Mouse (Mus musculus): ENCODE measurements around the gene Dand5. TPM values are rescaled to one million over a fixed set of nuclear protein-coding genes. Genes with fewer than 3 reads are reported as not detected.

The Dand5 gene
- polyA plus RNA-seq, 1 experiment = 2.2 TPM

- no peaks in the 10 kb centered on the region for H3K4me1 ChIP-seq (ENCODE audit: control insufficient read depth, insufficient read depth, low read length)
- 96% methylated on average over 8 of the region's 8 CpGs for WGBS
- no peak overlapping the region for H3K27ac ChIP-seq (ENCODE audit: control insufficient read depth, insufficient read depth, low read depth, low read length, poor library complexity)
- TF ChIP-seq POLR2A (IDR thresholded peaks at IDR 0.05; ENCODE audit: borderline replicate concordance, control insufficient read depth, low read depth, low read length) = no peak
- no peak for TF ChIP-seq CTCF (IDR thresholded peaks at IDR 0.05; ENCODE audit: control insufficient read depth, insufficient read depth, low read length)
- H3K4me3 ChIP-seq (replicated peaks; ENCODE audit: control insufficient read depth, low read depth, low read length) = no peak overlapping the region
Measured at GRCm38 (mm10) chr8:84769324-84769723, 53.3 kb downstream of the Dand5 start.

GRCm38 (mm10) chr8:84768343-84769095 lies 54.1 kb downstream of the Dand5 start:
- Histone ChIP-seq H3K27ac (ENCODE audit: control insufficient read depth, insufficient read depth, low read depth, low read length, poor library complexity) (no peak overlapping the region), H3K4me1 (ENCODE audit: control insufficient read depth, insufficient read depth, low read length) (no peaks in the 10 kb centered on the region), H3K4me3 (replicated peaks; ENCODE audit: control insufficient read depth, low read depth, low read length) (no peak overlapping the region)
- TF ChIP-seq POLR2A (IDR thresholded peaks at IDR 0.05; ENCODE audit: borderline replicate concordance, control insufficient read depth, low read depth, low read length) = no peak
- TF ChIP-seq CTCF (IDR thresholded peaks at IDR 0.05; ENCODE audit: control insufficient read depth, insufficient read depth, low read length) = no peak
- WGBS = 86% methylated on average over 14 of the region's 14 CpGs

- WGBS = 77% methylated on average over 10 of the region's 10 CpGs
- no peak overlapping the region for H3K27ac ChIP-seq (ENCODE audit: control insufficient read depth, insufficient read depth, low read depth, low read length, poor library complexity)
- TF ChIP-seq POLR2A (IDR thresholded peaks at IDR 0.05; ENCODE audit: borderline replicate concordance, control insufficient read depth, low read depth, low read length) (no peak), CTCF (IDR thresholded peaks at IDR 0.05; ENCODE audit: control insufficient read depth, insufficient read depth, low read length) (no peak)
Measured at GRCm38 (mm10) chr8:84767221-84767620, 55.4 kb downstream of the Dand5 start.

GRCm38 (mm10) chr8:84766422-84766821 lies 56.2 kb downstream of the Dand5 start:
- WGBS = 93% methylated on average over 9 of the region's 9 CpGs
- no peak overlapping the region for H3K4me3 ChIP-seq (replicated peaks; ENCODE audit: control insufficient read depth, low read depth, low read length)
- H3K27ac ChIP-seq (ENCODE audit: control insufficient read depth, insufficient read depth, low read depth, low read length, poor library complexity) = no peak overlapping the region
- no peaks in the 10 kb centered on the region for H3K4me1 ChIP-seq (ENCODE audit: control insufficient read depth, insufficient read depth, low read length)
- TF ChIP-seq CTCF (IDR thresholded peaks at IDR 0.05; ENCODE audit: control insufficient read depth, insufficient read depth, low read length) = no peak
- no peak for TF ChIP-seq POLR2A (IDR thresholded peaks at IDR 0.05; ENCODE audit: borderline replicate concordance, control insufficient read depth, low read depth, low read length)

More at GRCm38 (mm10) chr8:84767221-84767620, 55.4 kb downstream of the Dand5 start:
- no peak overlapping the region for H3K4me3 ChIP-seq (replicated peaks; ENCODE audit: control insufficient read depth, low read depth, low read length)
- H3K4me1 ChIP-seq (ENCODE audit: control insufficient read depth, insufficient read depth, low read length) = no peaks in the 10 kb centered on the region

GRCm38 (mm10) chr8:84765629-84766028 lies 57.0 kb downstream of the Dand5 start:
- Histone ChIP-seq H3K4me3 (replicated peaks; ENCODE audit: control insufficient read depth, low read depth, low read length) (no peak overlapping the region), H3K27ac (ENCODE audit: control insufficient read depth, insufficient read depth, low read depth, low read length, poor library complexity) (no peak overlapping the region), H3K4me1 (ENCODE audit: control insufficient read depth, insufficient read depth, low read length) (no peaks in the 10 kb centered on the region)
- 88% methylated on average over 10 of the region's 10 CpGs for WGBS
- TF ChIP-seq POLR2A (IDR thresholded peaks at IDR 0.05; ENCODE audit: borderline replicate concordance, control insufficient read depth, low read depth, low read length) = no peak
- no peak for TF ChIP-seq CTCF (IDR thresholded peaks at IDR 0.05; ENCODE audit: control insufficient read depth, insufficient read depth, low read length)

Other genes with a start within 250 kb of the Dand5 start
- gene Ier2, start 160.0 kb downstream of the Dand5 start, polyA plus RNA-seq (2011; ENCODE audit: insufficient read depth, insufficient read length, low replicate concordance, missing spikeins) = 13.2 and 49.9 TPM in 2 replicates
- 78.9 and 134 TPM in 2 replicates for gene Trmt1, start 136.5 kb downstream of the Dand5 start, polyA plus RNA-seq (2011; ENCODE audit: insufficient read depth, insufficient read length, low replicate concordance, missing spikeins)
- 14.6 and 26.2 TPM in 2 replicates for gene Nacc1, start 135.0 kb downstream of the Dand5 start, polyA plus RNA-seq (2011; ENCODE audit: insufficient read depth, insufficient read length, low replicate concordance, missing spikeins)
- 59.2 and 125 TPM in 2 replicates for gene Lyl1, start 121.4 kb downstream of the Dand5 start, polyA plus RNA-seq (2011; ENCODE audit: insufficient read depth, insufficient read length, low replicate concordance, missing spikeins)
- 12.0 and 27.2 TPM in 2 replicates for gene G430095P16Rik, start 99.8 kb downstream of the Dand5 start, polyA plus RNA-seq (2011; ENCODE audit: insufficient read depth, insufficient read length, low replicate concordance, missing spikeins)
- 20.6 and 23.7 TPM in 2 replicates for gene Nfix, start 22.5 kb downstream of the Dand5 start, polyA plus RNA-seq (2011; ENCODE audit: insufficient read depth, insufficient read length, low replicate concordance, missing spikeins)
- gene Gadd45gip1, start 8.7 kb upstream of the Dand5 start, polyA plus RNA-seq (2011; ENCODE audit: insufficient read depth, insufficient read length, low replicate concordance, missing spikeins) = 9.2 and 20.5 TPM in 2 replicates
- 169 and 222 TPM in 2 replicates for gene Rad23a, start 17.8 kb upstream of the Dand5 start, polyA plus RNA-seq (2011; ENCODE audit: insufficient read depth, insufficient read length, low replicate concordance, missing spikeins)
- gene Calr, start 24.1 kb upstream of the Dand5 start, polyA plus RNA-seq (2011; ENCODE audit: insufficient read depth, insufficient read length, low replicate concordance, missing spikeins) = 342 and 475 TPM in 2 replicates
- gene Farsa, start 34.2 kb upstream of the Dand5 start, polyA plus RNA-seq (2011; ENCODE audit: insufficient read depth, insufficient read length, low replicate concordance, missing spikeins) = 36.6 and 59.1 TPM in 2 replicates
- 32.6 and 36.7 TPM in 2 replicates for gene Syce2, start 49.3 kb upstream of the Dand5 start, polyA plus RNA-seq (2011; ENCODE audit: insufficient read depth, insufficient read length, low replicate concordance, missing spikeins)
- gene Gcdh, start 71.1 kb upstream of the Dand5 start, polyA plus RNA-seq (2011; ENCODE audit: insufficient read depth, insufficient read length, low replicate concordance, missing spikeins) = 19.1 and 33.0 TPM in 2 replicates
- gene Klf1, start 79.1 kb upstream of the Dand5 start, polyA plus RNA-seq (2011; ENCODE audit: insufficient read depth, insufficient read length, low replicate concordance, missing spikeins) = 142 and 168 TPM in 2 replicates
- gene Dnase2a, start 85.7 kb upstream of the Dand5 start, polyA plus RNA-seq (2011; ENCODE audit: insufficient read depth, insufficient read length, low replicate concordance, missing spikeins) = 35.0 and 54.0 TPM in 2 replicates
- not detected in 2 replicates for gene Mast1, start 114.5 kb upstream of the Dand5 start, polyA plus RNA-seq (2011; ENCODE audit: insufficient read depth, insufficient read length, low replicate concordance, missing spikeins)
- not detected in 2 replicates for gene Rtbdn, start 124.2 kb upstream of the Dand5 start, polyA plus RNA-seq (2011; ENCODE audit: insufficient read depth, insufficient read length, low replicate concordance, missing spikeins)
- gene Gm49661, start 146.6 kb upstream of the Dand5 start, polyA plus RNA-seq (2011; ENCODE audit: insufficient read depth, insufficient read length, low replicate concordance, missing spikeins) = not detected in 2 replicates
- gene Prdx2, start 146.8 kb upstream of the Dand5 start, polyA plus RNA-seq (2011; ENCODE audit: insufficient read depth, insufficient read length, low replicate concordance, missing spikeins) = 1,113 and 1,804 TPM in 2 replicates
- 40.8 and 54.9 TPM in 2 replicates for gene Rnaseh2a, start 146.9 kb upstream of the Dand5 start, polyA plus RNA-seq (2011; ENCODE audit: insufficient read depth, insufficient read length, low replicate concordance, missing spikeins)
- gene Junb, start 155.9 kb upstream of the Dand5 start, polyA plus RNA-seq (2011; ENCODE audit: insufficient read depth, insufficient read length, low replicate concordance, missing spikeins) = 11.1 and 18.4 TPM in 2 replicates
- 3.5 and 7.3 TPM in 2 replicates for gene Hook2, start 167.8 kb upstream of the Dand5 start, polyA plus RNA-seq (2011; ENCODE audit: insufficient read depth, insufficient read length, low replicate concordance, missing spikeins)
- gene Best2, start 191.7 kb upstream of the Dand5 start, polyA plus RNA-seq (2011; ENCODE audit: insufficient read depth, insufficient read length, low replicate concordance, missing spikeins) = not detected in 2 replicates
- 20.7 and 46.6 TPM in 2 replicates for gene Asna1, start 202.5 kb upstream of the Dand5 start, polyA plus RNA-seq (2011; ENCODE audit: insufficient read depth, insufficient read length, low replicate concordance, missing spikeins)
- 240 and 300 TPM in 2 replicates for gene Trir, start 204.0 kb upstream of the Dand5 start, polyA plus RNA-seq (2011; ENCODE audit: insufficient read depth, insufficient read length, low replicate concordance, missing spikeins)
- 35.5 and 49.9 TPM in 2 replicates for gene Tnpo2, start 214.1 kb upstream of the Dand5 start, polyA plus RNA-seq (2011; ENCODE audit: insufficient read depth, insufficient read length, low replicate concordance, missing spikeins)
- 4.1 and 14.3 TPM in 2 replicates for gene Fbxw9, start 237.2 kb upstream of the Dand5 start, polyA plus RNA-seq (2011; ENCODE audit: insufficient read depth, insufficient read length, low replicate concordance, missing spikeins)
- gene Gm5741, start 245.2 kb upstream of the Dand5 start, polyA plus RNA-seq (2011; ENCODE audit: insufficient read depth, insufficient read length, low replicate concordance, missing spikeins) = 4.3 TPM in 1 of 2 replicates, not detected in the other
- gene Dhps, start 248.9 kb upstream of the Dand5 start, polyA plus RNA-seq (2011; ENCODE audit: insufficient read depth, insufficient read length, low replicate concordance, missing spikeins) = 31.0 and 39.6 TPM in 2 replicates

All from bone marrow, adult 2 months (tissue).